Mouse (Mus musculus) adipocyte (in vitro differentiated cells): ENCODE measurements around the gene Kcnip4.

Experiments used
- DNase-seq: peaks from one replicate; pipeline ENCODE4 v3.0.0-alpha.2; 2016; ENCODE audit warnings: low spot score

Gene Kcnip4

GRCm38 (mm10) chr5:49524394-49525241 lies at the start of gene Kcnip4:
Gene Kcnip4, minus strand, starts transcription at chr5:49524907.
- DNase-seq, result no peak

- DNase-seq, result no peak
Observed at GRCm38 (mm10) chr5:49571876-49572275, 47.2 kb upstream of the Kcnip4 start.

GRCm38 (mm10) chr5:49563751-49564150 lies 39.0 kb upstream of the Kcnip4 start:
- DNase-seq, result no peak

- no peak for DNase-seq
Observed at GRCm38 (mm10) chr5:49557436-49557835, 32.7 kb upstream of the Kcnip4 start.

- DNase-seq, result no peak
Observed at GRCm38 (mm10) chr5:49547884-49548283, 23.2 kb upstream of the Kcnip4 start.

GRCm38 (mm10) chr5:49529362-49529761 lies 4.7 kb upstream of the Kcnip4 start:
- peak; percentile 71 for DNase-seq

GRCm38 (mm10) chr5:49525242-49525612 lies 520 bp upstream of the Kcnip4 start:
- DNase-seq, result peak; percentile 19

- no peak for DNase-seq
Observed at GRCm38 (mm10) chr5:49523997-49524393, 712 bp downstream of the Kcnip4 start.

- no peak for DNase-seq
Observed at GRCm38 (mm10) chr5:49522986-49523385, 1.7 kb downstream of the Kcnip4 start.

- no peak for DNase-seq
Observed at GRCm38 (mm10) chr5:49498743-49499142, 26.0 kb downstream of the Kcnip4 start.

- no peak for DNase-seq
Observed at GRCm38 (mm10) chr5:49487270-49487669, 37.4 kb downstream of the Kcnip4 start.

- DNase-seq, result no peak
Observed at GRCm38 (mm10) chr5:49470738-49471137, 54.0 kb downstream of the Kcnip4 start.

GRCm38 (mm10) chr5:49460643-49461276 lies 63.9 kb downstream of the Kcnip4 start:
- DNase-seq, result no peak

GRCm38 (mm10) chr5:49453100-49453499 lies 71.6 kb downstream of the Kcnip4 start:
- DNase-seq, result no peak

- no peak for DNase-seq
Observed at GRCm38 (mm10) chr5:49451295-49451694, 73.4 kb downstream of the Kcnip4 start.

- peak; percentile 36 for DNase-seq
Observed at GRCm38 (mm10) chr5:49450876-49451275, 73.8 kb downstream of the Kcnip4 start.

- DNase-seq, result peak; percentile 60
Observed at GRCm38 (mm10) chr5:49437236-49437635, 87.5 kb downstream of the Kcnip4 start.

- no peak for DNase-seq
Observed at GRCm38 (mm10) chr5:49427689-49428088, 97.0 kb downstream of the Kcnip4 start.

GRCm38 (mm10) chr5:49419707-49420106 lies 105.0 kb downstream of the Kcnip4 start:
- DNase-seq, result peak; percentile 32

- DNase-seq, result no peak
Observed at GRCm38 (mm10) chr5:49408351-49408750, 116.4 kb downstream of the Kcnip4 start.

- peak; percentile 84 for DNase-seq
Observed at GRCm38 (mm10) chr5:49370543-49371076, 154.1 kb downstream of the Kcnip4 start.

- DNase-seq, result peak; percentile 90
Observed at GRCm38 (mm10) chr5:49368636-49369423, 155.9 kb downstream of the Kcnip4 start.
